Mouse (Mus musculus) embryonic facial prominence, embryonic 15.5 days (tissue): ENCODE data around the gene Dse. TPM values are rescaled to one million over a fixed set of nuclear protein-coding genes. Genes with fewer than 3 reads are reported as not detected.

Experiments used
- polyA plus RNA-seq: library from polyadenylated mRNA; unstranded; fragments of >200 nt; fragmentation: Nextera tagmentation; extraction: Ambion mirVana; gene quantifications from 2 replicates; pipeline ENCODE4 v1.2.1, GENCODE M21; 2015

Dse gene
- polyA plus RNA-seq, 1 experiment from 2014 or later = 35.0 TPM

Other genes starting within 250 kb of the Dse start
- 111 and 113 TPM in 2 replicates for gene Rwdd1, start 188.1 kb downstream of the Dse start, polyA plus RNA-seq
- gene Trappc3l, start 170.1 kb downstream of the Dse start, polyA plus RNA-seq = not detected in 2 replicates
- 0.43 and 0.98 TPM in 2 replicates for gene Calhm4, start 163.4 kb downstream of the Dse start, polyA plus RNA-seq
- 1.7 and 1.9 TPM in 2 replicates for gene Calhm5, start 111.2 kb downstream of the Dse start, polyA plus RNA-seq
- gene Calhm6, start 79.7 kb downstream of the Dse start, polyA plus RNA-seq = 1.4 and 1.9 TPM in 2 replicates
- 79.6 and 80.1 TPM in 2 replicates for gene Tspyl1, start 74.5 kb upstream of the Dse start, polyA plus RNA-seq
- 17.7 and 21.5 TPM in 2 replicates for gene Tspyl4, start 89.7 kb upstream of the Dse start, polyA plus RNA-seq
- 0.49 and 0.75 TPM in 2 replicates for gene Col10a1, start 182.3 kb upstream of the Dse start, polyA plus RNA-seq
- 8.7 and 10.7 TPM in 2 replicates for gene Nt5dc1, start 210.8 kb upstream of the Dse start, polyA plus RNA-seq